21 mouse cellular contexts compared by ENCODE assay signal in genomic region chr11:96505841-96506240, GRCm38 (mm10). TPM values are rescaled to one million over a fixed set of nuclear protein-coding genes. Genes with fewer than 3 reads are reported as not detected.
DNase-seq lines count a peak whose midpoint lies in the region; ATAC-seq and TF ChIP-seq lines count a peak whose summit lies in the region.
"Had no signal": no experiment of that assay in that cellular context is flagged by ENCODE, and none has a peak within 500 bp of the region (broad histone marks: within the 10 kb centered on the region; RNA-seq: fewer than 3 reads in every experiment).

No protein-coding gene starts in this region.

- H3K36me3 ChIP-seq in kidney, adult 2 months (ENCODE audit: control insufficient read depth, insufficient read depth, low read length): no peaks in the 10 kb centered on the region
- H3K36me3 ChIP-seq in CH12.LX (replicated peaks in 1 of 2; ENCODE audit: control insufficient read depth in 1 of 2, insufficient read depth in 1 of 2, low read length in 1 of 2): no peaks in the 10 kb centered on the region
- H3K36me3 ChIP-seq in heart, embryonic 12.5 days: no peaks in the 10 kb centered on the region
- H3K36me3 ChIP-seq: heart, embryonic 15.5 days; midbrain, embryonic 10.5 days had no signal

- dilution Hi-C loops in CH12.LX (cut with MboI; ENCODE audit: extremely low pct_ligation_motif_present, extremely low pct_unique_long_range_greater_than_20kb, low sequenced_read_pairs): no loop called here

- no peak overlapping the region for H3K27ac ChIP-seq in kidney, adult 2 months (ENCODE audit: insufficient read depth, low read depth, low read length)
- no peak overlapping the region for H3K27ac ChIP-seq in CH12.LX (ENCODE audit: insufficient read depth, low read depth)
- no peak overlapping the region for H3K27ac ChIP-seq in heart, embryonic 12.5 days (ENCODE audit: poor library complexity, severe bottlenecking)
- H3K27ac ChIP-seq: forebrain, embryonic 13.5 days; heart, adult 2 months; heart, embryonic 15.5 days; hindbrain, postnatal 0 days; liver, embryonic 14.5 days; midbrain, embryonic 10.5 days had no signal

- WGBS in kidney, adult 2 months: 74% methylated on average over 5 of the region's 5 CpGs
- 66% methylated on average over 5 of the region's 5 CpGs for whole genome bisulfite sequencing in heart, embryonic 12.5 days

- TF ChIP-seq EP300 in CH12.LX (IDR thresholded peaks at IDR 0.05; ENCODE audit: low read length): no peak

- no peaks in the 10 kb centered on the region for H3K4me1 ChIP-seq in kidney, adult 2 months (ENCODE audit: control insufficient read depth, insufficient read depth, low read length)
- H3K4me1 ChIP-seq in CH12.LX (ENCODE audit: control insufficient read depth in 1 of 2, insufficient read depth in 2 of 2): peaks cover 0 to 4% of the 10 kb centered on the region in 2 experiments; a peak in 1 of 4 replicates
- no peaks in the 10 kb centered on the region for H3K4me1 ChIP-seq in heart, embryonic 12.5 days (replicated peaks)
- H3K4me1 ChIP-seq: heart, embryonic 15.5 days had no signal

- H3K4me2 ChIP-seq in CH12.LX (ENCODE audit: insufficient read depth, low read depth, poor library complexity, severe bottlenecking): no peak overlapping the region
- H3K4me2 ChIP-seq in heart, embryonic 12.5 days: no peak overlapping the region
- H3K4me2 ChIP-seq: forebrain, embryonic 13.5 days; heart, embryonic 15.5 days had no signal

- in situ Hi-C loops in CH12.LX (cut with MboI; ENCODE audit: low pct_ligation_motif_present, low pct_unique_long_range_greater_than_20kb, low sequenced_read_pairs): no loop called here

- peak; percentile 13 for DNase-seq in kidney, postnatal 10 days
- DNase-seq in kidney, adult 2 months: no peak
- DNase-seq in 3134 (ENCODE audit: extremely low read depth, insufficient read length, low spot score) (peak; percentile 9), CH12.LX (ENCODE audit: extremely low read depth) (peak; percentile 13), ZHBTc4 (ENCODE audit: low read depth, low spot score) (peak; percentile 87)
- no peak for DNase-seq in gastrocnemius, postnatal 25 days
- DNase-seq in adrenal gland, postnatal 25 days: no peak
- DNase-seq: adrenal gland, postnatal 36 days; cerebellum, adult 11-12 months; cerebellum, postnatal 25 days; gastrocnemius, postnatal 10 days; heart, adult 2 months; kidney, adult 18-20 months; retina, postnatal 1 day; thymus, adult 2 months had no signal

- H3K9me3 ChIP-seq in CH12.LX (replicated peaks; ENCODE audit: low read length): no peaks in the 10 kb centered on the region
- no peaks in the 10 kb centered on the region for H3K9me3 ChIP-seq in heart, embryonic 12.5 days (replicated peaks)
- H3K9me3 ChIP-seq: forebrain, embryonic 13.5 days; heart, embryonic 15.5 days; midbrain, embryonic 10.5 days had no signal

- no peaks in the 10 kb centered on the region for H3K79me2 ChIP-seq in CH12.LX (replicated peaks; ENCODE audit: control insufficient read depth, extremely low read depth, insufficient read depth, poor library complexity, severe bottlenecking)

- TF ChIP-seq POLR2A in kidney, adult 2 months (IDR thresholded peaks at IDR 0.05; ENCODE audit: low read depth, low read length): no peak
- TF ChIP-seq POLR2A in CH12.LX (IDR thresholded peaks at IDR 0.05; ENCODE audit: low read depth, low read length): no peak

- no peak overlapping the region for H3K9ac ChIP-seq in CH12.LX (ENCODE audit: insufficient read depth, low read depth)
- no peak overlapping the region for H3K9ac ChIP-seq in heart, embryonic 12.5 days
- H3K9ac ChIP-seq: forebrain, embryonic 13.5 days; heart, embryonic 15.5 days; liver, embryonic 14.5 days had no signal

- no peak for TF ChIP-seq CTCF in kidney, adult 2 months (conservative IDR thresholded peaks at IDR 0.05; ENCODE audit: insufficient read depth, insufficient read length, low read depth, low read length)
- TF ChIP-seq CTCF in CH12.LX (conservative IDR thresholded peaks at IDR 0.05 in 1 of 2, IDR thresholded peaks at IDR 0.05 in 1 of 2; ENCODE audit: low read depth in 2 of 2, low read length in 2 of 2): no peak

- H3K27me3 ChIP-seq in kidney, adult 2 months (replicated peaks; ENCODE audit: control insufficient read depth, insufficient read depth, low read length): no peaks in the 10 kb centered on the region
- peaks cover 64% of the 10 kb centered on the region for H3K27me3 ChIP-seq in CH12.LX (replicated peaks)
- H3K27me3 ChIP-seq in heart, embryonic 12.5 days (replicated peaks): 0 out of 2 replicates have a peak, but pooled peaks cover 18% of the 10 kb centered on the region

- ATAC-seq in heart, embryonic 12.5 days (ENCODE audit: insufficient number of reproducible peaks, low FRiP score): no peak
- ATAC-seq: forebrain, embryonic 13.5 days; hindbrain, postnatal 0 days had no signal

- no peak overlapping the region for H3K4me3 ChIP-seq in kidney, adult 2 months (ENCODE audit: insufficient read depth, low read depth, low read length)
- no peak overlapping the region for H3K4me3 ChIP-seq in CH12.LX (replicated peaks in 1 of 3; ENCODE audit: low read depth in 2 of 3, low read length in 2 of 3, poor library complexity in 1 of 3)
- H3K4me3 ChIP-seq in heart, embryonic 12.5 days: no peak overlapping the region
- H3K4me3 ChIP-seq: forebrain, embryonic 13.5 days; heart, adult 2 months; heart, embryonic 15.5 days; midbrain, embryonic 10.5 days had no signal

- no peak for TF ChIP-seq RAD21 in CH12.LX (IDR thresholded peaks at IDR 0.05; ENCODE audit: low read depth, low read length)

TF ChIP-seq in CH12.LX, 34 proteins besides CTCF, POLR2A, EP300 and RAD21:
- TF ChIP-seq RCOR1 (conservative IDR thresholded peaks at IDR 0.05; ENCODE audit: low read depth, low read length) (no peak), ELF1 (IDR thresholded peaks at IDR 0.05; ENCODE audit: low read depth, low read length) (no peak), MAFK (IDR thresholded peaks at IDR 0.05; ENCODE audit: insufficient replicate concordance, low read length) (no peak), ZC3H11A (IDR thresholded peaks at IDR 0.05; ENCODE audit: low read depth, low read length) (no peak)

RNA-seq across cellular contexts. Expression of gene Skap1, which starts 41.4 kb away (rescaled TPM):
- polyA plus RNA-seq in kidney, adult 2 months (2012; rRNA removed): 1.0 and 3.3 TPM in 2 replicates
- not detected in 2 replicates for total RNA-seq in CH12.LX (2012; rRNA removed)
- not detected in 2 replicates for total RNA-seq in CH12.LX (2014; rRNA removed)
- not detected in 2 replicates for polyA plus RNA-seq in CH12.LX (2012; ENCODE audit: insufficient read length, low read depth)
- total RNA-seq in gastrocnemius, postnatal 25 days (2021): under 1 TPM in 1 of 2 experiments, not detected in 1; 0.24 TPM
- total RNA-seq in adrenal gland, postnatal 25 days (2021): 6.7 and 7.4 TPM in 2 replicates
- polyA plus RNA-seq in heart, embryonic 12.5 days (2016; fragmentation: Nextera tagmentation; extraction: Ambion mirVana): 0.50 and 0.60 TPM in 2 replicates

Comparison
In these comparisons a context has a peak if more than half of its experiments do, and no peak if none do; other contexts are left out.
1. DNase-seq: peak in kidney, postnatal 10 days (single experiment), 3134 (single experiment), CH12.LX (single experiment) and ZHBTc4 (single experiment); none in kidney, adult 2 months (single experiment), gastrocnemius, postnatal 25 days (single experiment) and adrenal gland, postnatal 25 days (single experiment).